Mouse (Mus musculus): ENCODE results near the gene Tfb2m.
A peak's percentile ranks its signal among the peaks of the same experiment; 100 is the strongest.

DNA sequence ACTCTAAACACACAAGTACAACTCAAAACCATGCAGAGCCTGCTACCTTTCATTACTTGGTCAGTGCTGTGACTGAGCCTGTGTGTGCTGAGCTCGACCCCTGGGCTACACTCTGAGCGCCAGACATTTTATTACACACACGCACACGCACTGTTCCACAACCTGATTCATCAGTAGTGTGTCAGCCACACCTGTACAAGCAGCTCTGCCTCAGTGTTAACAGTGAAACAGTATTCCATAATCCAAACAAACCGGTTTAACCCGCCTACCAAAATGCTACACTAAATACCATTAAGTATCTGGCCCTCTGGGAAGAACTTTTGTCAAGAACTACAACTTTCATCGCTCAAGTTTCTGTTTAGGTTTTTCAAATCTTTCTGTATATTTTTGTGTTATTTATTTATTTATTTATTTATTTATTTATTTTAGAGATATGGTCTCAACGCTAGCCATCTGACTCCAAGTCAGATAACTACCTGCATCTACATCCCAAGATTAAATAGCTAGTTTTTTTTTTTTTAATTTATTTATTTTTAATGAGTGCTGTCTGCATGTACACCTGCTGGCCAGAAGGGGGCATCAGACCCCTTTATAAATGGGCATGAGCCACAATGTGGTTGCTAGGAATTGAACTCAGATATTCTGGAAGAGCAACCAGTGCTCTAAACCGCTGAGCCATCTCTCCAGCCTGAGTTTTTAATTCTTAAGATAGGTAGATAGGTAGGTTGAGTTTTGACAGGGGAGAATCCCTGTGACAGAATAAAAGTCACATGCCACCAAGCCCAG, 39.3 kb downstream of the Tfb2m start:
- TF ChIP-seq CTCF (IDR thresholded peaks at IDR 0.05; ENCODE audit: borderline replicate concordance, insufficient read depth, low read depth, low read length), result peak; percentile 64; the same call in 1 of the 2 replicates
- no peak for TF ChIP-seq POLR2A (IDR thresholded peaks at IDR 0.05; ENCODE audit: borderline replicate concordance, insufficient read depth, low read length)
